Mouse (Mus musculus): ENCODE results near the gene Tgfa.

Gene Tgfa

DNA sequence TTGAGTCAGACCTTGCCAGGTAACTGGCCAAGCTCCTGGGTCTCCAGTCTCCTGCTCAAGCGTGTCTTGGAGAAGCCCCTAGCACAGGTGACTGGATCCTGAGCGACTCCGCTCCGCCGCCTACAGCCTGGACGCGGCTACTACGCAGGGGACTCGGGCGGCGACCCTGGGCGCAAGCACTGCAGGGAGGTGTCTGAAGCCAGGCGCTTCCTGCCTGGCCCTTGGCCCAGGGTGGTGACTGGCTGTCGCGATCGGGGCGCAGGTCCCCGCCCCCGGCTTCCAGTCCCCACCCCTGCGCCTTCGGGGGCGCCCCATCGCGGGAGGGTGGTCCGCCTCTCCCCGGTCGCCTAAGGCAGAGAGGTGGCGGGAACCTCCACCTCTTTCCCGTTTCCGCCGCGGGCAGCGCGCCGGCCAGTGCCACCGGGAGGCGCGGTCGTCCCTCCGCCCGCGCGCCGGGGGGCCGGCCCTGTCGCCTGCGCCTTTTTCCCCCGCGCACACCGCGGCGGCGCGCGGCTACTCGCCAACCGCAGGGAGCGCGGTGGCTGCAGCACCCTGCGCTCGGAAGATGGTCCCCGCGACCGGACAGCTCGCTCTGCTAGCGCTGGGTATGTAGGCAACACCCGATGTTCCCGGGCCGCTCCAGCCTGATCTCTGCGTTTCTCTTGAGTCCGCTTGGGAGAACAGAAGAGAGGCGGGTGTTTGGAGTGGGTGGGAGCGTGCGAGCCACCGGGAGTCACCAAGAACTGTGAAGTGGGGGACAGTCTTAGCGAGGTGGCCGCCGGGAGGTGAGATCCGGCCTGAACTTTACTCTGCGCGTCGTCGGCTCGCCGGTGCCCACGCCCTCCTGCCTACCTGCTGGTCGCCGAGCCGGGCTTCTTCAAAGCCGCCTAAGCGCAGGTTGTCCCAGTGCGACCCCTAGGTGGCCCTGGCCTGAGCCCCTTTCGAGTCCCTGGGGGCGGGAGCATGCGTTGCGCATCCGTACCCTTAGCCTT, at the start of gene Tgfa:
Gene Tgfa, plus strand, starts transcription at position 283 of the 992 bp plus-strand sequence.
- DNase-seq (ENCODE audit: low read depth in 2 of 2, low spot score in 2 of 2), result no peak

DNA sequence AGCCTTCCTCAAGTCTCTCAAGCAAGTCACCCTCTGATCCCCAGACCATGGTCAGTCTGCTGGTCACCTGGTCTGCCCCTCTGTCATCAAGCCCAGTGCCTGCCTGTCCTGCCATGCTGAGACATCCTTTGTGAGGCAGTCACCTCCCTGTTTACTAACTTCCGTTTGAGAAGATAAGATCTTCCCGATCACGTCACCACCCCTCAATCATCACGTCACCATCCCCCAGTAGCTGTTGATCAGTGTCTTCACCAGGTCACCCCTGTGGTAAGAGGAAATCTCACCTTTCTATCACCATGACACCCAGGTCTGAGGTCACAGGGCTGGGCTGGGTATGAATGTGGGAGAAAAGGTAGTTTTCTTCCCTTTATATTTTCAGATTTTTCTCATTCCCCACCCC, 46.5 kb upstream of the Tgfa start:
- DNase-seq (ENCODE audit: low read depth in 2 of 2, low spot score in 2 of 2), result peak; percentile 22 to 27

DNA sequence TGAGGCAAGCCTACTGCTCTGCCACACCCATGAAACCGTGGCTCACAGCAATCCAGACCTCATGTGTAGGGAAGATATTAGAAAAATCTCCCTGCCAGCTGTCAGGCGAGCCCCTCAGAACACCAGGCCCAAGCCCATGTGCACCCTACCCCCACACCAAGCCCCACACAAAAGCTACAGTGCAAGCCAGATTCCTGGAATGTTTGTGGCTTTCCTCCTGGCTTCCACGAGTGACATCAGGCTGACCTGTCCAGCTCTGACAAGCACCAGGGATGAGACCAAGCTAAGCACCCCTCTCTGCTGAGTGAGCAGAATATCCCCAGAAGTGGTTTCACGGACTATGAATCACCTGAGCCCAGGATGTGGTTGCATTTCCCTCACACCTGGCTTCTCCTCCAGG, 46.0 kb upstream of the Tgfa start:
- DNase-seq (ENCODE audit: low read depth in 2 of 2, low spot score in 2 of 2), result no peak

DNA sequence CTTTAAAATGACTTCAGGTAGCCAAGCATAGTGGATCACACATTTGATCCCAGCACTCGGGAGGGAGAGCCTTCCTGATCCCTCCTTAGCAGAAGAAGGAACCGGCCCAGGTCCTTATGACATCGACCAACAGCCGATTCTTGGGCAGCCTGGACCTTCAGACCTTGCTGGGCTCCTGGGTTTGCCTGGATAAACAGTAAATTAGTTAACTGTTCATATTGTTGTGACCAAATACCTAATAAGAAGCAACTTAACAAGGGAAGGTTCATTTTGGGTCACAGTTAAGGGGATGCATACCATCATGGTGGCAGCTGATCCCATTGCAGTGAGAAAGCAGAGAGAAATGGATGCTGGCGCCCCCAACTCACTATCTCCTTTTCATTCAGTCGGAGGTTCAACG, 42.3 kb upstream of the Tgfa start:
- no peak for DNase-seq (ENCODE audit: low read depth in 2 of 2, low spot score in 2 of 2)

DNA sequence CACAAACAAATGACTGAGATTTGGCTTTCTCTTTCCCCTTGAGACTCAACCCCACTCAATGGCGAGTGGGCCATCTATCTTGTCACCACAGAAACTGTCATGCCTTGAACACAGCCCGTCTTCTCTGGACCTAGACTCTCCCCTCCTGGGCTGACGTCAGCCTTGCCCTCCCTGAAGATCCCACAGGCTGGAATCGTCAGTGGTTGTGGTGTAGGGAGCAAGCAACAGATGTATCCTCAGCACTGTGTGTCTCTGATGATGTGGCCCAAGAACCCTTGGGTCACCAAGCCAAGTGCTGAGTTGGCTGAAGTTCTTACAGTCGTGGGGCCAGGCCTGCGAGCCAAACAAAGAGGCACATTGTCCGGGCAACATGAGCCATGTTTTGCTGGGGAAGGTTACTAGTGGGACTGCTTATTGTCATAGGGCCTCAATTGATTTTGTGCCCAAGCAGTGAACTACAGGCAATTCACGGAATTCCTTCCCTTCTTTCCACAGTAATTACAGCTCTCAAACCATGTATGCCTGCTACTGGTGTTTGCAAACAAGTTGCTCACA, 41.5 kb upstream of the Tgfa start:
- no peak for DNase-seq (ENCODE audit: low read depth in 2 of 2, low spot score in 2 of 2)

DNA sequence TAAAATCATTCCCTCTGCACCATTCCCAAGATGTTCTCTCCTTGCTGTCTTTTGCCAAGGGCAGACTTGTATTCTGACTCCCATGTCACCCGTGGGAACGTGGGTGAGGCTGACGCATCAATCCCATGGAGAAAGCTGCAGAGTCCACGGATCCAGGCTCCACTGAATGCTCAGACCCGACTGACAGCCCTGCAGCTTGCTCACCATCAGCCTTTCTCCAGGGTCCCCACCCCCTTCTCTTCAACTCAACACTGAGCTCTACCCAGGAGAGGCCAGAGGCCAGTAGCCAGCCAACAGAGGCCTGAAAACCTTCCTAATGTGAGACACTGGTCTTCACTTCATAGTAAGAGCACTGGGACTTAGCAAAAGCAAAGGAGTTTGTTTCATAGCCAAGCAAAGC, 41.0 kb upstream of the Tgfa start:
- DNase-seq (ENCODE audit: low read depth in 2 of 2, low spot score in 2 of 2), result no peak

DNA sequence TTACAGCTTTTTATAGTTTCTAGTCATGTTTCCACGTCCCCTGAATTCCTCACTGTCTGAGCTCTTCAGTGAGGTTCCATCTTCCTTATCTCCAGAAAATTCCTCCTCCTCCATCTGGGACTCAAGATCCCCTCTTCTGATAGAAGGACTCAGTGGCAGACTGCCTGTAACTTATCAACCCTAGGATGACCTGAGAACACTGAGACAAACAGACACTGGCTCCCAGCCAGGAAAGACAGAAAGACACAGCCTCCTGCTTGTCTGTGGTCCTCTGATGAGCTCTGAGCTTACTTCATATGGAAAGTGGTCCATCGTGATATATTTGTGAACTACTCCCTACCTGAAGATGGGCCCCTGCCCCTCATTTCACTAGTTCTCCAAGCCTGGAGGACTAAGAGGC, 40.5 kb upstream of the Tgfa start:
- no peak for DNase-seq (ENCODE audit: low read depth in 2 of 2, low spot score in 2 of 2)

DNA sequence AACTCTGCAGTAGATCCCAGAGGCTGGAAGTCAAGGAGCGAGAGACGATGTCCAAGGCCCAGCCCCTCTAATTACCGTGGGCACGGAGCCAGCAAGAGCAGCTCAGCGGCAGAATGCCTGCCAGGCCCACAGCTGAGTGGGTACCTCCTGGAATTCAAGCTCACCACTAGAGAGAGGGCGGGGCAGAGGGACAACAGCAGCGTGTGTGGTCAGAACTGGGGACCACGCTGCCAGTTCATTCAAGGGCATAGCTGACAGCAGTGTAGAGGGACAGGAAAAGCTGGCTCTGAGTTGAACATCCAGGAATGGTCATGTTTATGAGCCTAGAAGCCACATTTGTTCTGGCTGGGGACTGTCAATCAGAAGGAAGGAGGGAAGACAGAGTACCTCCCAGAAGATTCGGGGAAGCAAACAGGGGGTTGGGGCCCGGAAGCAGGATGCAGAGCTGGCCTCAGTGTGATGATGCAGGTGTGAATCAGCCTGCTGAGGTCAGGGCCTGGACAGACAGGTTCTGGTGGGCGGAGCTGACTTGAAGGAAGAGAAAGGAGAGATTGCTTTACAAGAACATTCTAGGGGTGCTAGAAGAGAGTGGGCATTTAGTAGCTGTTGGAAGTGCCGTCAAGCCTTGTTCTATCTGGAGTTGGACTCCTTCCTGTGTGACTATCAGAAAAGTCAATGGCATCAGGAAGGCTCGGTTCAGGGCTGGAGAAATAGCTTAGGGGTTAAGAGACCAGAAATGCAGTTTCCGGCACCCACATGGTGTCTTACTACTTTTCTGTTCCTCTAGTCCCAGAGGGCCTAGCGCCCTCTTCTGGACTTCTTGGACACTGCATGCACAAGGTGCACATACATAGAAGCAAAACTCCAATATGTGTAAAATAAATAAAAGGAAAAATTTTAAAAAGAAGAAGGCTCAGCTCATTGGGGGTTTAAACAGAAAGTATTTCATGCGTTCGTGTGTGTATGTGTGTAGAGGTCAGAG, 37.5 kb upstream of the Tgfa start:
- DNase-seq (ENCODE audit: low read depth in 2 of 2, low spot score in 2 of 2), result no peak

DNA sequence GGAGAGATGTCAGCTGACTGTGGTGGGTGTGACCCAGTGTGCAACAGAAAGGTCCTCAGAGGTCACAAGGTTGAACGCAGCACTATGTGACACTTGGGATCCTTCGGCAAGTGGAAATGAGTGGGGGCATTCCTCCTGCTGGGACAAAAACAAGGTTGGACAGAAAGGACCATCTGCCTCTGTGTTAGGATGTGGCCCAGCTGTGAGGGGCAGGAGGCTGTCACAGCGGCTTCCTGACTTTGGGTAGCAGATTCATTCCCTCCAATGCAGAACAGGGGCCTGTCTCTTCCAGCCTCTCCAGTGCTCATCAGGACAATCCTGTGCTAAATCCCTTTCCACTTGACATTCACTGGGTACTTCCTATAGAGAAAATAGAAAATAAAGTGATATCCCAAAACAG, 34.1 kb upstream of the Tgfa start:
- DNase-seq (ENCODE audit: low read depth in 2 of 2, low spot score in 2 of 2), result no peak

DNA sequence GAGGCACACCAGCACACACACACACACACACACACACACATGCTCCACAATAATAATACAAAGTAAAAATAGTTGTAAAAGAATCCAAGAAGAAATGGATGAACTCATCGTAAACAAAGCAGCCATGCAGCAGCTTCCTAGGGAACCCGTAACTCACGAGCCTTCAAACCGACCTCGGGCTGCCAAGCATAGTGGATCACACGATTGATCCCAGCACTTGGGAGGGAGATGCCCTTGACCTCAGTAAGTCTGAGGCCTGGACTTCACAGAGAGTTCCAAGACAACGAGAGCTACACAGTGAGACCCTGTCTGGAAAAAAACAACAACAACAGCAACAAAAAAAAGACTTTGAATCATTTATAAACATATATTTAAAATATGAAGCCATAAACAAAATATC, 33.4 kb upstream of the Tgfa start:
- no peak for DNase-seq (ENCODE audit: low read depth in 2 of 2, low spot score in 2 of 2)

DNA sequence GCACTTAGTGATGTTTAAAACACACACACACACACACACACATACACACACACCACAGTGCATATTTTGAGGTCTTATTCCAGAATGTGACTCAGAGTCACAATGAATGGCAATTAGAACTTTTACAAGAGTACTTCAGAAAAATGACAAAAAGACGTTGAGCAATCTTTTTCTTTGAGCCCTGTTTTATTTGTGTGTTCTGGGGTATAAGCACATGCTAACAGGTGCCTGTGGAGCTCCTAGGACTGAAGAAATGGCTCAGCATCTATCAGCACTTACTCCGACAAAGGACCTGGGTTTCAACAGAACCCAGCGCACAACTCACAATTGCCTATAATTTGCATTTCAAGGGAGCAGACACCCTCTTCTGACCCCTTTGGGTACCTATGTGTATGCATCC, 31.0 kb upstream of the Tgfa start:
- no peak for DNase-seq (ENCODE audit: low read depth in 2 of 2, low spot score in 2 of 2)

DNA sequence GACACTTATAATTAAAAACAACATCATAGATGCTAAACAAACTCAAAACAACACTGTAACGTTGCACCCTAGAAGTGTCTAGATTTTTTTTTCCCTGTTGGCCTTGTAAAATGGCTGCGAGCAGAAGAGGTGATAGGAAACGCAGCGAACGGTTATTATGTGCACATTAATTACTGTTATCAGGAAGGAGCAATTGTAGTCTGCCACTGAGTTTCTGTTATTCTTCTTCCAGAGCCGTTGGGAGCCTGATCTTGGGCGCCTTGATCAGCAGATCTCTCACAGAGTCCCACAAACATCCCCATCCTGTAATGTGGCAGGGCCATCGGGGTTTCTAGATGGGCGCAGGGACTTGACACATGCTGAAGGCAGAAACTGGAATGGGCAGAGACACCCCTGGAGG, 28.6 kb upstream of the Tgfa start:
- no peak for DNase-seq (ENCODE audit: low read depth in 2 of 2, low spot score in 2 of 2)

DNA sequence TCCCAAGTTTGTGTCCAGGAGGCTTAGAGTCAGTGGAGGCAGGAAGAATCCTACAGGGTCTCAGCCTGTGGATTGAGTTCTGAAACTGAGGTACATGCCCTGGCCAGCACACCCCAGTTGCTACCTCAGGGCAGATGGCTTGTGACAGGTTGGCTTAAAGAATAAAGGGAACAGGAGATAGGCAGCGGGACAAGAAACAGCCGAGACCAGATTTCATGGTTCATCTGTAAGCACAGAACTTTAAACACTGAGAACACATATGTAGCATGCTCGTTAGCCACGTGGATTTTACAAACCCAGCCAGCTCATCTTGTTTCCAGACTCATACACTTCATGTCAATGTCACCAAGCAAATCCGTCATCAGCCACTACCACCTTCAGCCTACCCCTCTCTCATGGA, 27.2 kb upstream of the Tgfa start:
- no peak for DNase-seq (ENCODE audit: low read depth in 2 of 2, low spot score in 2 of 2)

DNA sequence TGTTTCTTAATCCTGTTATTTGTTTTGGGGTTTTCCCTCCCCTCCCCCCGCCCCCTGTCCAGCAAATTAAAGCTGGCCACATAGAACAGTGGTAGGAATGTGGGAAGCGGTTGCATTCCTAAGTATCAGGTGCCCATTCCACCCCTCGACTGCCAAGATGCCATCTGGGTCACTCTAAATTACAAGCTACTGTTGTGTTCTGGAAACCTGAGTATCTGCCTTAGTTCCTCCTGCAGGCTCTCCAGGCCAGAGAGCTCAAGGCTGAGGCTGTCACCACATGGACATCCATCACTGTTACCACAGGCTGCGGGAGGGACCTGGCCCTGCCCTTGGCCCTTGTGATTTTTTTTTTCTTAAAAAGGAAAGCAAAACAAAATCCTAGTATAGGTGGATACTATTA, 25.9 kb upstream of the Tgfa start:
- no peak for DNase-seq (ENCODE audit: low read depth in 2 of 2, low spot score in 2 of 2)

DNA sequence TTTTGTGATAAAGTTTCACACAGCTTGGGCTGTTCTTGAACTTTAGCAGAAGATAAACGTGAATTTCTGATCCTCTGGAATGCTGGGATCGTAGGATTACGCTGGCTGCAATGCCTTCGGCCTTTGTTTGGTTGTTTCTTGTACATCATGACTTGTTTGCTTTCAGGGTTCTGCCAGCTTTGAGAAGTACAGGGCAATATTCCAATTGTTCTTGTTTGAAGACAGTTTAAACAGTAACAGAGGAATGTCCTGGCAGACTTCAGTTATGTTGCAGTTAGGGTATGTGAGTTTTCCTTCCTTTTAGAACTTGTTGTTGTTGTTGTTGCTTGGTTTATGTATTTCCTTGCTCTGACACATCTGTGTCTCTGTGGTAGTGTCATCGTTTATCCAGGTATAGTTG, 18.8 kb upstream of the Tgfa start:
- no peak for DNase-seq (ENCODE audit: low read depth in 2 of 2, low spot score in 2 of 2)

DNA sequence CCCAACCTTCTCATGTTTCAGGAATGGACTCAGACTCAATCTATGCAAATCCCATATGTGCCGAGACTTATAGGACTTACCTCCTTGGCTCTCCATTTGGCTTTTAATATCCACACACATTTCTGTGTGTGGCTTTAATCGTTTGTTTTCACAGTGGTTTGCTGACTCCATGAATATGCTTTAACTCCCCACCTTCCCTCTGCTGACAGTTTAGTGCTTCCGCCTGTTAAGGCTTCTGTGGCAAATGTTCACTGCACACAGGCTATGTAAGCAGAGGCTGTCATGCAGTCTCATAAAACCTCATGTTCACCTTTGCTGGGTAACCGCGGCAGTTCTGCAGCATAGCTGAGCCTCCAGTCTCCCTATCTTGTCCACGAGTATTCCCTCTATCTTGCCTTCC, 18.3 kb upstream of the Tgfa start:
- DNase-seq (ENCODE audit: low read depth in 2 of 2, low spot score in 2 of 2), result no peak

DNA sequence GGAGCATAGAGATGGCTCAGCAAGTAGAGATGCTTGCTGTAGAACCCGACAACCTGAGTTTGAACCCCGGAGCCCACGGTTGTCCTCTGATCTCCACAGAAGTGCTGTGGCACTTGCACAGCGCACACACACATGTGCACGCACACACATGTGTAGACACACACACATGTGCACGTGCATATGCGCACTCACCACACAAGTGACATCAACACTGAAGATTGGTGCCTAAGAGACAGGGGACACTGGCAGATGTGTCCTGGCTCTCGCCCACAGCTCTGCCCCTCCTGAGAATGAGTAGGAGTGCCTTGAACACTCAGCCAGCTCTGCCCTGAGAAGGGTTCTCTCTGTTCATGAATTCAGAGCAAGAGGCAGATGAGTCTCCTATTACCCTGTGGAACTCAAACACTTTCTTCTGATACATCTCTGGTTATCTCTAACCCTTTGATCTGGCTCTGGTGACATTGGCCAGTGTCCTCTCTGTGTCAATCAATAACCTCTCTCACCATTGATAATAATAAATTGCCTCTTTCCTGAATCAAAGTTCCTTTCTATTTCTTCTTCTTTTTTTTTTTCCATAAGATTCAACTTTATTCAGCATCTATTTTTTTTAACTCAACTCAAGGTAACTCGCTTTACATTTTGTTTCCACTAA, 17.6 kb upstream of the Tgfa start:
- no peak for DNase-seq (ENCODE audit: low read depth in 2 of 2, low spot score in 2 of 2)

DNA sequence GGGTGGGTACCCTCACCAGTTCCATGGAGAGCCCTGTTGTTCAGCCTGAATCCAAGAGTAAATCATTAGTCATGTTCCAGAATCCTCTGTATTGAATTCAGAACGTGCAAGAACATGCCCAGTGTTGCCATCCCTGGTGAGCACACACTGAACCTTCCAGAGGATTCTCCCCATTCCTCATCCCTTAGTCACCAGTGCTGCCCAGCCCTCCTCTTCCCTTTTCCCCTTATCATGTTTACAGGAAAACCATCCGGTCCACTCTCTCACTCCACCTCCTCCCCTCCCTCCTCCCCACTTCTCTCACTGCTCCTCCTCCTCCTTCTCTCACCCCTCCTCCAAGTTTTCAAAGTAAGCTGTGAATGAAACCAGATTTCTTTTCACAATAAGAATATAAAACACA, 14.4 kb upstream of the Tgfa start:
- no peak for DNase-seq (ENCODE audit: low read depth in 2 of 2, low spot score in 2 of 2)

DNA sequence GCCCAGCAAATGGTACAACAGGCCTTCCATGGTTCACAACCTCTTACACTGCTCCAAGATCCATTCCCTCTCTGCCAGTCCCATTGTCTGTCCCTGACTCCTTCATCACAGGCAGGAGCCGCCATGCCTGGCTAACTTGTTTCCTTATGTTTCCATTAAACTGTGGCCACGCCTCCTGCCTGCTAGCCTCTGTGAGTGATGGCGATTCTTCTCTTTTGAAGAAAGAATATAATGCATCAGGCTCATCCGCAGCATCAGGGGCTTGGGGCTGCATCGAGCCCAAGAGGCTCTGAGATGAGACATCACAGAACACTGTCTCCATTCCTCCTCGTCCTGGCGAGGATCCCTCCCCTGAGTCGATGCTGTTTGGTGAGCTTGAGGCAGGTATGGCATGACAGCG, 13.0 kb upstream of the Tgfa start:
- DNase-seq (ENCODE audit: low read depth in 2 of 2, low spot score in 2 of 2), result no peak

DNA sequence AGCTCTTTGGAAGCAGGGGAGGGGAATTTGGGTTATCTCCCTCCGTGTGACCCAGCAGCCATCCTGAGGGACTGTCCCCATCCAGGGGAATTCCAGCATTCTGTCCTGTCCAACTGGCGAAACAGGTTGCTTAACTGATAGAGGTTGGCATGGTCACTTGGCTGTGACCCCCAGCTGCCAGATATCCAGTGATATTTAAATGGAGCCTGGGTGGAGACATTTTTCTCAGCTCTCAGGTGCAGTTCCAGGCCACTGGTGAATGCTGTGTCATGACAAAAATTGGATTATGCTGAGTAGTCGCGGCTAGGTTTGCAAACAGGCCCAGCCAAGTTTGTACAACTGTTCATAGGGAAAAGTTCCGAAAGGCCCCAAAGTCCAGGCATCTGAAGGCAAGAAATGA, 12.4 kb upstream of the Tgfa start:
- no peak for DNase-seq (ENCODE audit: low read depth in 2 of 2, low spot score in 2 of 2)
